Mouse (Mus musculus) gastrocnemius, adult 18-20 months (tissue): ENCODE measurements around the gene Tbx4. TPM values are rescaled to one million over a fixed set of nuclear protein-coding genes. Genes with fewer than 3 reads are reported as not detected.

Source experiments
- total RNA-seq, 2 experiments: library from RNA; stranded (reverse); gene quantifications; 2 replicates each; pipeline ENCODE4 v1.2.3; 2021

Tbx4 gene
- total RNA-seq, 2 experiments from 2014 or later = 1.3 to 1.4 TPM

Other genes starting within 250 kb of the Tbx4 start
- 1 to 10 TPM; 1.3 to 1.7 TPM for gene Tbx2, start 53.9 kb upstream of the Tbx4 start, total RNA-seq
- not detected for gene Gm11444, start 36.1 kb upstream of the Tbx4 start, total RNA-seq